Mouse (Mus musculus) hindbrain, postnatal 0 days (tissue): ENCODE results near the gene Olfr902. TPM values are rescaled to one million over a fixed set of nuclear protein-coding genes. Genes with fewer than 3 reads are reported as not detected.

ENCODE experiments used
- ATAC-seq: fragments of 200-750 bp; cut with Nextera tagmentation; 2 replicates; pipeline ENCODE4 v1.8.0; 2017; ENCODE audit warnings: mild to moderate bottlenecking, moderate TSS enrichment, moderate library complexity
- DNase-seq: peaks from one replicate; pipeline ENCODE4 v3.0.0-alpha.2; 2015; ENCODE audit warnings: low spot score
- H3K27ac ChIP-seq: fragments of 300-500 bp; sonication (generic); 2 replicates; pipeline ENCODE4 v1.5.1; 2014; ENCODE audit warnings: mild to moderate bottlenecking
- H3K27me3 ChIP-seq: fragments of 300-500 bp; sonication (generic); 2 replicates; pipeline ENCODE4 v1.6.1; 2014; ENCODE audit warnings: low read length, mixed read lengths; ENCODE audit not compliant: insufficient read depth
- H3K36me3 ChIP-seq: fragments of 300-500 bp; sonication (generic); 2 replicates; pipeline ENCODE4 v1.6.1; 2014; ENCODE audit warnings: low read length, mixed read lengths; ENCODE audit not compliant: insufficient read depth
- H3K4me1 ChIP-seq: fragments of 300-500 bp; sonication (generic); 2 replicates; pipeline ENCODE4 v1.6.1; 2014; ENCODE audit warnings: antibody characterized with exemption, low read length, mixed read lengths; ENCODE audit not compliant: insufficient read depth
- H3K4me2 ChIP-seq: fragments of 300-500 bp; sonication (generic); 2 replicates; pipeline ENCODE4 v1.6.1; 2014; ENCODE audit warnings: low read depth, mild to moderate bottlenecking, low read length, moderate library complexity, mixed read lengths
- H3K4me3 ChIP-seq: fragments of 300-500 bp; sonication (generic); 2 replicates; pipeline ENCODE4 v1.5.1; 2014; ENCODE audit warnings: low read length
- H3K9ac ChIP-seq: fragments of 300-500 bp; sonication (generic); replicated peaks from 2 replicates; pipeline ENCODE4 v1.6.1; 2014; ENCODE audit warnings: mild to moderate bottlenecking, low read length, moderate library complexity, mixed read lengths
- H3K9me3 ChIP-seq: fragments of 300-500 bp; sonication (generic); 2 replicates; pipeline ENCODE4 v1.6.1; 2016; ENCODE audit warnings: low read length, mixed read lengths
- CTCF ChIP-seq: IDR thresholded peaks from 2 replicates; pipeline ENCODE4 v1.5.1; 2016; ENCODE audit warnings: antibody characterized with exemption, control low read depth, low read depth
- WGBS: fragments of 180-500 bp; shearing (Covaris S2); extraction: QIAGEN DNeasy Blood & Tissue Kit; methylation state at CpG from one replicate; pipeline ENCODE4 v1.1.7; 2014; 5-methylcytosine and 5-hydroxymethylcytosine counted together
- polyA plus RNA-seq: library from polyadenylated mRNA; unstranded; fragments of >200 nt; fragmentation: Nextera tagmentation; extraction: Ambion mirVana; gene quantifications from 2 replicates; pipeline ENCODE4 v1.2.1, GENCODE M21; 2015
- total RNA-seq: library from RNA; depleted of rRNA; stranded (reverse); fragments of >200 nt; gene quantifications from 2 replicates; pipeline ENCODE4 v1.2.3, GENCODE M21; 2014; rRNA removed

Gene Olfr902
- total and polyA plus RNA-seq, 2 experiments from 2014 or later = not detected

DNA sequence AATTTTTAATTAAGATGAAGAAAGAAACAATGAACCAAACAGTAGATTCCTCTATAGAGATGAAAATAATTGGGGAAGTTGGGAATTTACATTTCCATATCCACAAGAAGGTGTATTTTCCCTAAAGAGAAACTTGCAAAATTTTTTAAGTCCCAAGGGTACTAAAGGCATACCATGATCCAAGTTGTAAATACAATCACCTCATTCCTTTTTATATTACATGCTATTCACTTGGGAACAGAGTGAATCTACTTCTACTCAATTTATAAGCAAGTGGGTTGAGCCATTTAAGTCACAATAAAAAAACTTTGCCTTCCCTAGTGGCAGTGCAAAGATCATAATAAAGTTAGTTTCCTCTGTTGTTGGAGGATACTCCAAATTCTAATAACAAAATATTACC is 15.4 kb downstream of the Olfr902 start, which contains the start of gene Olfr904:
Olfr904 (plus strand) TSS at position 301 of the 400 bp plus-strand sequence.
- Histone ChIP-seq H3K27me3 (no peaks in the 10 kb centered on the region), H3K9me3 (no peaks in the 10 kb centered on the region), H3K4me2 (no peak within 1 kb of the TSS), H3K9ac (no peak within 1 kb of the TSS), H3K4me1 (no peaks in the 10 kb centered on the region), H3K27ac (no peak within 1 kb of the TSS), H3K36me3 (no peaks in the 10 kb centered on the region), H3K4me3 (no peak within 1 kb of the TSS)
- TF ChIP-seq CTCF = no peak
- ATAC-seq (no peak), DNase-seq (no peak)

DNA sequence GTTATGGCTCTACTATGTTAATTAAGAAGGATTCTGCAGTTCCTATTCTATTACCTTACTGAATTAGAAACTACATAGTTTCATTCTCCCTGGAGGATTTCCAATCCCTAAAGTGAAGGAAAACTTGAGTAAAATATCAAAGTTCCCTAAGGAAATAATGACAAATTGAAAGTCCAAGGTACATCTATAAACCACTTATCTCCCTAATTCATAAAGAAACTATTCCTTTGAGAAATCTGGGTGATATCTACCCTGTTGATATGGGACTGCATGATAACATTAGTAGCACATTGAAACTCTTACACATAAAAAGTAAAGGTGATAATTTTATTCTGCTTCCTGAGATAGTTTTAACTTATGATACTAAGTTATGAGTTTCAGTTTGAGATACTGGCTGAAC is 23.4 kb downstream of the Olfr902 start, which contains the start of gene Olfr905:
Olfr905 (plus strand) TSS at position 301 of the 400 bp plus-strand sequence.
- ATAC-seq = no peak
- H3K9ac ChIP-seq = no peak within 1 kb of the TSS
- H3K4me2 ChIP-seq = no peak within 1 kb of the TSS
- H3K36me3 ChIP-seq = no peaks in the 10 kb centered on the region
- no peak within 1 kb of the TSS for H3K27ac ChIP-seq
- H3K9me3 ChIP-seq = no peaks in the 10 kb centered on the region
- no peak for DNase-seq
- no peaks in the 10 kb centered on the region for H3K4me1 ChIP-seq
- no peak within 1 kb of the TSS for H3K4me3 ChIP-seq
- TF ChIP-seq CTCF = no peak
- H3K27me3 ChIP-seq = no peaks in the 10 kb centered on the region

DNA sequence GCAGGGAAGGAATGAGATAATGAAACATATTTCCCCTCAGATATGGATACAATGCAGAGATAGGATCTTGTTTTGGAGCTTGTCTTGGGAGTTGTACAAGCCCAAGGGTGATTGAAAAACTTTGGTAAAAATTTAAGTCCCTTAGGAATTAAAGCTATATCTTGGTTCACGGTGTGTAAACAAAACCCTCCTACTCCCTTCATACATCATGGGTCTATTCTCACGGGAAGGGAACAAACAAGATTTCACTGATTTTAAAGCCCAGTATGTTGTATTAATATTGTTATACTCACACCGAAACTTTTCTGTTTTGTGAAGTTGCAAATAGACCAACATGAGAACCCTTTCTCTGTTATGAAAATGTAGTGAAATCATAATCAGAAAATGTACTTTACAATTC is 39.3 kb downstream of the Olfr902 start, which contains the start of gene Olfr906:
Olfr906 (plus strand) TSS at position 301 of the 400 bp plus-strand sequence.
- 87% methylated on average over 3 of the region's 3 CpGs for WGBS
- ATAC-seq = no peak

DNA sequence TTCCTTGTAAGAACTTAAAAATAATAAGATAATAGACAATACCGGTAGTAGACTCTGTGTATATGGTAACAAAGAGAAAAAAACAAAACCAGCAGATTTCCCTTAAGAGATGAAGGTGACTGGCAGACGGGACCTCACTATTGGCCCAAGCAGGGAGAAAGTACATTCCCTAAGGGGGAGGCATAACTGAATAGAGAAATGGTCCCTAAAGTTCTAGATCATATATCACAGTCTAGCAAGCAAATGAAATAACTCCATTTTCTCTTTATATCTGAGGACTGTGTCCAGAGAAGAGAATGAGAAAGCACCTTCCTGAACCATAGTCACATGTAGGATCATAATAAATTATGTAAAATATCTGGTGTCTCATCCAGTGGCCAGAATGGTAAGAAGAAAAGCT is 48.0 kb downstream of the Olfr902 start, which contains the start of gene Olfr907:
Olfr907 (plus strand) TSS at position 301 of the 400 bp plus-strand sequence.
- Histone ChIP-seq H3K27ac (no peak within 1 kb of the TSS), H3K27me3 (no peaks in the 10 kb centered on the region), H3K4me3 (no peak within 1 kb of the TSS), H3K9me3 (no peaks in the 10 kb centered on the region), H3K9ac (no peak within 1 kb of the TSS), H3K4me2 (no peak within 1 kb of the TSS), H3K4me1 (no peaks in the 10 kb centered on the region), H3K36me3 (no peaks in the 10 kb centered on the region)
- no peak for TF ChIP-seq CTCF
- WGBS = 87% methylated on average over 2 of the region's 2 CpGs
- DNase-seq = no peak
- no peak for ATAC-seq

More for the DNA sequence above, 39.3 kb downstream of the Olfr902 start, which contains the start of gene Olfr906:
- H3K4me2 ChIP-seq = no peak within 1 kb of the TSS
- H3K4me3 ChIP-seq = no peak within 1 kb of the TSS
- no peaks in the 10 kb centered on the region for H3K36me3 ChIP-seq
- H3K9ac ChIP-seq = no peak within 1 kb of the TSS
- no peaks in the 10 kb centered on the region for H3K4me1 ChIP-seq
- TF ChIP-seq CTCF = no peak
- no peak within 1 kb of the TSS for H3K27ac ChIP-seq
- H3K9me3 ChIP-seq = no peaks in the 10 kb centered on the region
- DNase-seq = no peak
- no peaks in the 10 kb centered on the region for H3K27me3 ChIP-seq

Other genes starting within 250 kb of the Olfr902 start
- gene Olfr893, start 239.3 kb upstream of the Olfr902 start, total RNA-seq = not detected in 2 replicates
- not detected in 2 replicates for gene Olfr893, start 239.3 kb upstream of the Olfr902 start, polyA plus RNA-seq
- not detected in 2 replicates for gene Olfr894, start 229.6 kb upstream of the Olfr902 start, total RNA-seq
- gene Olfr894, start 229.6 kb upstream of the Olfr902 start, polyA plus RNA-seq = not detected in 2 replicates
- not detected in 2 replicates for gene Olfr143, start 194.9 kb upstream of the Olfr902 start, total RNA-seq
- gene Olfr143, start 194.9 kb upstream of the Olfr902 start, polyA plus RNA-seq = not detected in 2 replicates
- not detected in 2 replicates for gene Olfr895, start 179.8 kb upstream of the Olfr902 start, total RNA-seq
- not detected in 2 replicates for gene Olfr895, start 179.8 kb upstream of the Olfr902 start, polyA plus RNA-seq
- gene Olfr896-ps1, start 156.5 kb upstream of the Olfr902 start, total RNA-seq = not detected in 2 replicates
- not detected in 2 replicates for gene Olfr896-ps1, start 156.5 kb upstream of the Olfr902 start, polyA plus RNA-seq
- not detected in 2 replicates for gene Olfr25, start 118.6 kb upstream of the Olfr902 start, total RNA-seq
- gene Olfr25, start 118.6 kb upstream of the Olfr902 start, polyA plus RNA-seq = not detected in 2 replicates
- not detected in 2 replicates for gene Olfr898, start 99.2 kb upstream of the Olfr902 start, total RNA-seq
- not detected in 2 replicates for gene Olfr898, start 99.2 kb upstream of the Olfr902 start, polyA plus RNA-seq
- not detected in 2 replicates for gene Olfr250, start 80.8 kb upstream of the Olfr902 start, total RNA-seq
- gene Olfr250, start 80.8 kb upstream of the Olfr902 start, polyA plus RNA-seq = not detected in 2 replicates
- gene Olfr251, start 70.6 kb upstream of the Olfr902 start, total RNA-seq = not detected in 2 replicates
- gene Olfr251, start 70.6 kb upstream of the Olfr902 start, polyA plus RNA-seq = not detected in 2 replicates
- not detected in 2 replicates for gene Olfr147, start 46.0 kb upstream of the Olfr902 start, total RNA-seq
- not detected in 2 replicates for gene Olfr147, start 46.0 kb upstream of the Olfr902 start, polyA plus RNA-seq
- gene Olfr901, start 18.2 kb upstream of the Olfr902 start, total RNA-seq = not detected in 2 replicates
- not detected in 2 replicates for gene Olfr901, start 18.2 kb upstream of the Olfr902 start, polyA plus RNA-seq
- not detected in 2 replicates for gene Olfr904, start 15.5 kb downstream of the Olfr902 start, total RNA-seq
- not detected in 2 replicates for gene Olfr904, start 15.5 kb downstream of the Olfr902 start, polyA plus RNA-seq
- not detected in 2 replicates for gene Olfr905, start 23.5 kb downstream of the Olfr902 start, total RNA-seq
- not detected in 2 replicates for gene Olfr905, start 23.5 kb downstream of the Olfr902 start, polyA plus RNA-seq
- gene Olfr906, start 39.4 kb downstream of the Olfr902 start, total RNA-seq = not detected in 2 replicates
- gene Olfr906, start 39.4 kb downstream of the Olfr902 start, polyA plus RNA-seq = not detected in 2 replicates
- gene Olfr907, start 48.1 kb downstream of the Olfr902 start, total RNA-seq = not detected in 2 replicates
- not detected in 2 replicates for gene Olfr907, start 48.1 kb downstream of the Olfr902 start, polyA plus RNA-seq
- gene Olfr911-ps1, start 73.9 kb downstream of the Olfr902 start, total RNA-seq = not detected in 2 replicates
- gene Olfr911-ps1, start 73.9 kb downstream of the Olfr902 start, polyA plus RNA-seq = not detected in 2 replicates
- gene Olfr910, start 90.2 kb downstream of the Olfr902 start, total RNA-seq = not detected in 2 replicates
- gene Olfr910, start 90.2 kb downstream of the Olfr902 start, polyA plus RNA-seq = not detected in 2 replicates
- not detected in 2 replicates for gene Olfr912, start 132.5 kb downstream of the Olfr902 start, total RNA-seq
- not detected in 2 replicates for gene Olfr912, start 132.5 kb downstream of the Olfr902 start, polyA plus RNA-seq
- gene Olfr913, start 145.1 kb downstream of the Olfr902 start, total RNA-seq = not detected in 2 replicates
- not detected in 2 replicates for gene Olfr913, start 145.1 kb downstream of the Olfr902 start, polyA plus RNA-seq
- gene Olfr914, start 157.4 kb downstream of the Olfr902 start, total RNA-seq = not detected in 2 replicates
- gene Olfr914, start 157.4 kb downstream of the Olfr902 start, polyA plus RNA-seq = not detected in 2 replicates
- not detected in 2 replicates for gene Olfr916, start 212.2 kb downstream of the Olfr902 start, total RNA-seq
- not detected in 2 replicates for gene Olfr916, start 212.2 kb downstream of the Olfr902 start, polyA plus RNA-seq
- not detected in 2 replicates for gene Olfr917, start 218.2 kb downstream of the Olfr902 start, total RNA-seq
- not detected in 2 replicates for gene Olfr917, start 218.2 kb downstream of the Olfr902 start, polyA plus RNA-seq
- gene Olfr918, start 226.9 kb downstream of the Olfr902 start, total RNA-seq = not detected in 2 replicates
- gene Olfr918, start 226.9 kb downstream of the Olfr902 start, polyA plus RNA-seq = not detected in 2 replicates